Mouse (Mus musculus) fat pad, adult 2 months (tissue): ENCODE data around the gene Tarsl2.

Experiments used
- DNase-seq: peaks from one replicate; pipeline ENCODE4 v3.0.0-alpha.2; 2011; ENCODE audit warnings: low read depth, low spot score; ENCODE audit errors: extremely low read depth

Gene Tarsl2

DNA sequence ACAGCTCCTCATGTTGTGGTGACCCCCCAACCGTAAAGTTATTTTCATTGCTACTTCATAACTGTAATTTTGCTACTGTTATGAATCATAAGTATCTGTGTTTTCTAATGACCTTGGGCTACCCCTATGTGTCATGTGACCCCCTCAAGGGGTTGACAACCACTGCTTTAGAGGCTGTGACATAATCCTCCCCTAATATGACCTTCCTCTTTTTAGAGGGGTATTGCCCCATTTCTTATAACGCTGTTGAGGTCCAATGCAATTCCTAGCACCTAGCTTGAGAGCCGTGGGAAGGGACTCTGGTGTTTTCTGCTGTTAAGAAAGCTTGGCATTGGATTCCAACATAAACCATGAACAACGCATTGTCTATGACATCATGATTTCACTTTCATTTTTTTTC is 6.0 kb downstream of the Tarsl2 start:
- DNase-seq = no peak

GRCm38 (mm10) chr7:65657490-65658120 is 12.9 kb downstream of the Tarsl2 start:
- no peak for DNase-seq

GRCm38 (mm10) chr7:65663225-65663790 is 18.6 kb downstream of the Tarsl2 start:
- DNase-seq = no peak

DNA sequence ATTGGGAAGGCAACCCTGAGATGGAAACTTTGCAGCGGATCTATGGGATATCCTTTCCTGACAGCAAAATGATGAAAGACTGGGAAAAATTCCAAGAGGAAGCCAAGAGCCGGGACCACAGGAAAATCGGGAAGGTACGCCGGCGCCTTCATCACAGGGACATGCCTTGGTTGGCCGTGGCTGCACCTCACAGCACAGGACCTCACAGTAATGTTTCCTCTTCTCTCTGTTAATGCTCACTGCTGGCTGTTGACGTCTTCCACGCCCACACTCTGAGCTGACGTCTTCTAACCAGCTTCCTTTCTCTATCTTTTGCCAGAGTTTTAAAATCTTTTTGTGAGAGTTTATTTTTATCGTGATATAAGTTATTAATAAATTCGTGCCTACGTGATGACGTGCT is 19.2 kb downstream of the Tarsl2 start:
- no peak for DNase-seq

DNA sequence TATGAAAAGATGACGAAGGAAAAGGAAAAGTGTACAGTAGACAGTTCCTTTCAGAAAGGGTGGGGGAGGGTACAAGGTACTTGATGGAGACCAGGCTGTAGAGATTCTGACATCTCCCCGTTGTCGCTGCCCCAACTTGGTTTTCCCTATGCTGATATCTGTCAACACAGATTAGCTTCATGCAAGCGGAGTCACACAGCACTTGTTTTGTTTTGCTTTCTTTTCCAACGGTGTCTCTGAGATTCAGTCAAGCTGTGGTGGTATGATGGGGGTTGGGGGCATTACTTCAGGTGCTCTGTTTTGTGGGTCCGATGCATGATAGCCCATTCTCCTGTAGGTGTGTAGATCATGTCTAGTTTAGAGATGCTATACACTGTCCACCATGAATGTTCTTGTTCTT is 22.8 kb downstream of the Tarsl2 start:
- DNase-seq = no peak

DNA sequence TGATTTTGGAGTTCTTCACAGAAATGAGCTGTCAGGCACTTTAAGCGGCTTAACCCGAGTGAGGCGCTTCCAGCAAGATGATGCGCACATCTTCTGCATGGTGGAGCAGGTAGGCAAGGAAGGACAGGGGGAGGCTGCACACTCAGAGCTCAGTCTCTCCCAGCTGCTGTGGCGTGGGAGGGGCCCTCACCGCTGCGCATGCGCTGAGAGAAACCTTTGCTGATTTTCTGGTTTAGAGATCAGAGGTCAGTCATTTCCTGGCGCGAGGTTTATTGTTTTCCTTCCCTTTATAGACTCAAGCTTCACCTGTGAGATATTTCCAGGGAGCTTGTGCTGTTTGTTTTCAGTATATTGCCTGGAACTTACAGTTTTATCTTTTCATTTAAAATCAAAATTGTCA is 33.4 kb downstream of the Tarsl2 start:
- no peak for DNase-seq

DNA sequence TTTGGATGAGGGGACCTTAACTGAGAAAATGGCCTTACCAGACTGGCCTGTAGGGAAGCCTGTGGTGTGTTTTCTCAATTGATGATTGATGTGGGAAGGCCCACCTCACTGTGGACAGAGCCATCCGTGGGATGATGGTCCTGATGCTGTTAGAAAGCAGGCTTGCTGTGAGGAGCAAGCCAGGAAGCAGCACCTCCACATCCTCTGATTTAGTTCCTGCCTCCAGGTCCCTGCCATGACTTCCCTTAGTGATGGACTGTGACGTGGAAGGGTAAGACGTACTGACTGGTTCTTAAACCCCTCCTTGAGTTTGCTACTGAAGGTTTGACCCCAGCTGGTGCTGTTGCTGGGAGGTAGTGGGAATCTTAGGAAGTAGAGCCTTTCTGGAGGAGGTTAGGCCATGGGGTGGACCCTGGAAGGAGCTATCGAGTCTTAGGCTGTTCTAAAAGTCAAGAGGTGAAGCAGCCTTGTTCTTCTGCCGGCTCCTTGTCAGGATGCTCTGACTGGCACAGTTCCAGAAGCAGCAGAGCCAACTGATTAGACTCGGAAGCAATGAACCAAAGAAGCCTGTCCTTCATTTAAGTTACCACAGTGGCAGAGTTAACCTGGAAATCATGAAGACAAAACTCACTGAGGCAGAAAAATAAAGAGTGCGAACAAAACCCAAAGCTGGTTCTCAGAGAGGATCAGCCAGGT is 34.4 kb downstream of the Tarsl2 start:
- no peak for DNase-seq

DNA sequence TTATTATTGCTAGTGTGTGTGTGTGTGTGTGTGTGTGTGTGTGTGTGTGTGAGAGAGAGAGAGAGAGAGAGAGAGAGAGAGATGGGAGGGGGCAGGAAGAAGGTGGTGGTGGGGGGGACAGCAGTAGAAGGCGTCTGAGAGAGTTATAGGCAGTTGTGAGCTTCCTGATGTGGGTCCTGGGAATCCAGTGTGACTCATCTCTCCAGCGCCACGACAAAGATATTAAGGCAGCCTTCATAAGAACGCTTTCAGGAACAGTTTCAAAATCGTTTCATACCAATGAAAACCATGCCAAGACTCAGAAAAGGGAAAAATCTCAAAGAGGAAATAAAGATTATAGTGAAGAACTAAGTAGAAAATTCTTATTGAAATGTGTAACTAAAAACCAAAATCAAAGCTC is 36.5 kb downstream of the Tarsl2 start:
- no peak for DNase-seq

DNA sequence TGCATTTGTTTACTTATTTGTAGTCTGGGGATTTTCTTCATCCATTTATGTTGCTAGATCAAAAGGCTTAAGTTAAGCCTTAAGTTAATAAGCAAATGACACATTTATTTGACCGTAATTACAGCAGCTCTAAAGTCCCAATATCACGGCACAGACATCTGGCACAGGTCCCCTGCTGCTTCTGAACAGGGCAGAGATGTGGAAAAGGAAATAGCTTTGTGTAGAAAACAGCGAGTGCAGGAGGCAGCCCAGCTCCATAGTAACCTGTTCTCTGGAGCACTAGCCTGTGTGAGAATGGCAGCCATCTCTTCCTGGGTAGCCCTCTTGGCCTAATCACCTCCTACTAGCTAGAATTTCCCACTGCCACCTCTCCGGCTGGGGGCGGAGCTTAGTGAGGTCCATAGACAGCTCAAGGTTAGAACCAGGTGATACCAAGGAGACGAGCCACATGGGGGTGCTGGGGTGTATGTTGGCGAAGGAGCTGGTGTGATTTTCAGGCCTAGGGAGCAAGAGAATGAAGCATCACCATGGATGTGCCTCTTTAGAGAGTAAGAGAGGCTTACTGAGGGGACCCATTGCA is 39.6 kb downstream of the Tarsl2 start:
- DNase-seq = no peak

DNA sequence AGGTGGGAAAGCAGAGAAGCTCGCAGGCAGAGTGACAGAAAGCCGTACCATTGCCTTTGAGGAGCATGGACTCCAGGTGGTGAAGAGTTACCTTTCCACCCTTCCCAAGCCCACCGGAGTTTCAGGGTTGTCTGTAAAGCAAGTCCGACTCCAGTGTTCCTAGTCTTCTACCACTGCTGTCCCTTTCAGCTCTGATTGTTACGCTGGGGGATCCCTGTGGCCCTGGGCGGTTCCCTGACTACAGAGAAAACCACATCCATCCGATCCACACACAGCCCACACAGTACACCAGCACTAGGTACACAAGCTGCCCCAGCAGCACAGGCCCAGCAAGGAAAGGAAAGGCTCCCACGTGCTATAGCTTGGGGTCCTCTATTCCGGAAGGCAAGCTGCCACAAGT is 42.0 kb downstream of the Tarsl2 start:
- DNase-seq = no peak

DNA sequence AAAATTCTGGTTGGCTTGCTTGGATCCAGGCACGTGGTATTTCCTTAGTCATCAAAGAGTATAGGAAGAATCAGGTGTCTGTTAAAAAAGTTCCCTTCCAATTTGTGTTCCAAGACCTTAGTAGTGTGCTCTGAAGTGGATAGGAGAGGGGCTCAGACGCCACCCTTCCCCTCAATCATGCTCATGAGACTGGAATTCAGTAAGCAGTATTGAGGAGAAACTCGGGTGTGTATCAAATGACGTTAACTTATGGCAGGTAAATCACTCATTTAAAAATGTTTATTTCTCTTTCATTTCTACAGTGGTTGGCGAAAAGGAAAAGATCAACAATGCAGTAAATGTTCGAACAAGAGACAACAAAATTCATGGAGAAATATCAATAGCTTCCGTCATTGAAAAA is 46.2 kb downstream of the Tarsl2 start, which contains the start of gene Tm2d3:
Gene Tm2d3 (plus strand): TSS at position 301 of the 400 bp plus-strand sequence.
- DNase-seq = no peak

- DNase-seq = no peak
Observed at GRCm38 (mm10) chr7:65691929-65692605, 47.4 kb downstream of the Tarsl2 start.

GRCm38 (mm10) chr7:65692883-65693282 is 48.2 kb downstream of the Tarsl2 start:
- DNase-seq = peak; percentile 19

DNA sequence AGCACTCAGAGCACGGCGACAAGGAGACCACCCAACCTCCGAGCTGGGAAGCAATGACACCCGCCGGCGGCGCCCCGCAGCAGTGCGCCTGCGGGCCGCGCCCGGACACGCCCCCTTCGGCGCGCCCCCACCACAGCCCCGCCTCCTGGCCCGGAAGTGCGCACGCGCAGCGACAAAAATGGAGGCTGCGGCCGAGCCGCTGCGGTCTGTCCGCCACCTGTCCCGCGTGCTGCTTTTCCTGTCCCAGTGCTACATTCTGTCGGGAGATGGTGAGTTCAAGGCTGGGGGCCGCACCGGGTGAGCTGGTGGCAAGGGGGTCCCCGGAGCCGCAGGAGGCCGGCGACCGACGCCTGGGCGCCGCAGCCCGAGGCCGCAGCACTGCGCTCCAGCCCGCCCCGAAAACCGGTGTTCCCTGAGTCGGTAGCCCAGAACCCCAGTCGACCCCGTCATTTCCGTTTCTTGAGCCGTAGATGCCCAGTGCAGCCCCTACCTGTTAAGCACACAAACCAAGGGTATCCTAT is 48.7 kb downstream of the Tarsl2 start:
- DNase-seq = no peak

DNA sequence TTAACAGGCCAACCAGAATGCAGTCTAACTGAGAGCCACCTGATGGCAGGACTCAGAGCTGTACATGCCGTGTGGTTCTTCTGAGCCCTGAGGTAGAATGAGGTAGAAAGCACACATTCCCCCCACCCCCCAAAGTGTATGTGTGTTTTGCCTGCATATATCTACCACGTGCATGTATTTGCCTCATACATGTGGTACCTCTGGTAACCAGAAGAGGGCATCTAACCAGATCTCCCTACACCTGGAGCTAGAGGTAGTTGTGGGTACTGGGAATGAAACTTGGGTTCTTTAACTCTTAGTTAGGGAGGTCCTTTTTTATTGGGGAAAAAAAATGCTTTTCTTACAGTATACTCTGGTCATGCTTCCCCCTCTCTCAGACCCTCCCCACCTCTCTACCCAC is 51.8 kb downstream of the Tarsl2 start:
- no peak for DNase-seq

- DNase-seq = no peak
Observed at GRCm38 (mm10) chr7:65702076-65702475, 57.4 kb downstream of the Tarsl2 start.

DNA sequence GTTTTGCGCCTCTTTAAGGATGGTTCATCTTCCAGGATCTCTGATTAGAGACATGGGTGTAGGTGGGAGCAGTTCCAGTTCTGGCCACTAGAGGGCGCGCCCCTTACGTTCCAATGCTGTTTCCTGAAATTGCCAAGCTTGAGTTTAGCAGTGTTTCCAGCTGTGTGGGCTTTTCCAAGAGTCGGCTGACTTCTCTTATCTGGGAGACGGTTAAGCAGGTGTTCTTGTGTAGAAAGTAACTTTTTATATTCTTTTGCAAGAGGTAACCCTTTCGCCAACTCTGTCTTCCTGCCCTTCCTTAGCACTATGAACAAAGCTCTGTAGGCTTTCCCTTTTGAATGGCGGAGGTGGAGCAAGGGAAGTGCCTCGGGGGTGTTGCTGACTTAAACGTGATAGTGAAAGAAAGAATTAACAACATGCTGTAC is 60.1 kb downstream of the Tarsl2 start:
- peak; percentile 13 for DNase-seq

DNA sequence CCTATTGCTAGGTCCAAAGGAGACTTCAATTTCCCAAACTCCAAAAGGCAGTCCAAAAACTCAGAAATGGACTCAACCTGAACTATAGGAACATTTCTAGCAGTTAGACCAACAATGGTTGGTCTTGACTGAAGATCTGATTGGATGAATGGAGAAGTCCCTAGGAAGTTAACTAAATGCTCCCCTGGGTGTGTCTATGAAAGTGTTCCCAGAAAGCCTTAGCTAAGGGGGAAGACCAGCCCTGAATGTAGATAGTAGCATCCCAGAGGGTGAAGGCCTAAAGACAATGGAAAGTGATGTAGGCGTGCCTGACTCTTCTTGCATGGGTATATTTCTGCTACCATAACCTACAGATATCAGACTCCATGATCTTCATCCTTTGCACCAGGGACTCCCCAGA is 63.8 kb downstream of the Tarsl2 start:
- no peak for DNase-seq

DNA sequence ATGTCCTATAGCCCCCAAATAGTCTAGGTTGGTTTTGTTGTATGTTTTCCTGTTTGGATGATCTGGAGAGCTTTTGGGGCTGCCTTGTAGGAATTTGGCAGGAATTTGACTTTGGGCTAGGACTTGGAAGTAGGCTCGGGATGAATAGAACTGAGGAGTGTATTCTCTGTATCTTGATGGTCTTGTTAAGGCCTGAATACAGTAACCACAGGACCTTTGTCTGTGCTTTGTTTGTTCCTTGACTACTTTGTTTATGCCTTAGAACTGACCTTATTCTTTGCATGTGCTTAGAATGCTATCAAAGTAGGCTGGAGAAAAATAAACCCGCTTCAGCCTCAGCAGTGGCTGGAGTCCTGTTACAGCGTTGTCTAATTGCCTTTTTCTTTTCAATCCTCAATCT is 65.6 kb downstream of the Tarsl2 start:
- no peak for DNase-seq

DNA sequence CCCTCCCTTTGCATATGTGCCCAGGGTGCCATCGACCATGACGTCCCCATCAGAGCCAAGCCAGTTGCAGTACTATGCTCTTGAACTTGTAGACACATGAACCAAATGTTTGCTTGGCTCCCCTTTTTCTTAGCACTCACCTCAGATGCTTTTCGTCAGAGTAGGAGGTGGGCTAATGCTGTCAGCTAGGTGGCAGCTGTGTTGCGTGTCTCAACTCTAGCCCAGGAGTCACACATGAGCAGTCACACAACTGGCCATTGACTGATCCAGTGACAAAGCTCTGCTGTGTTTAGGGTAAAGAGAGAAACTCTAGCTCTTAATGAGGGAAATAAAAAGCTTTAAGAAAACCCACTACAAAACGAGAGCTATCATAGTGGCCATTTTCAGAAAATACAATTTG is 69.1 kb downstream of the Tarsl2 start:
- no peak for DNase-seq

DNA sequence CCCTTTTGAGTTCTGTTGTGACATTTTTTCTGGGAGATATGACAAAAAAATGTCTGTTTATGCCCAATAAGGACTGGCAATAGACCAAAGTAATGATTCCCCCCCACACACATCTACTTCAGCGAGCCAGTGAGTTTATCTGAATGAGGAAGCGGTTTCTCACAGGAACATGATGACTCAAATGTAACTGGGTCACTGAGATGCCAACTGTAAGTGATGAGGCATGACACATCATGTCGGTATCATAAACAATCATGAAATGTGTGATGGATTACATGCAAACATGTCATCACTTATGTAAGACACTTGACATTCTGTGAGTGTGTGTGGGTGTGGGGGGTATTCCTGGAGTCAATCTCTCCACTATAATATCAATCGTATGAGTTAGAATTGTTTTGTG is 69.6 kb downstream of the Tarsl2 start:
- DNase-seq = no peak
